Mouse (Mus musculus): ENCODE data around the gene Sc5d. TPM values are rescaled to one million over a fixed set of nuclear protein-coding genes. Genes with fewer than 3 reads are reported as not detected.

Sc5d gene
- 35.3 and 36.3 TPM in 2 replicates for polyA plus RNA-seq (2015; fragmentation: Nextera tagmentation; extraction: Ambion mirVana)

GRCm38 (mm10) chr9:42264145-42264544, at the start of gene Sc5d:
TSS of gene Sc5d (minus strand) at chr9:42264256.
- H3K36me3 ChIP-seq: peaks cover 11% of the 10 kb centered on the region
- no peaks in the 10 kb centered on the region for H3K9me3 ChIP-seq (replicated peaks)
- WGBS: under 1% methylated on average over 49 of the region's 49 CpGs
- H3K27ac ChIP-seq: peak within 1 kb of the TSS; percentile 76
- no peaks in the 10 kb centered on the region for H3K27me3 ChIP-seq
- H3K4me1 ChIP-seq: peaks cover 19% of the 10 kb centered on the region; the same call in 1 of the 2 replicates
- peak; percentile 99 for ATAC-seq (replicated peaks; ENCODE audit: low FRiP score)
- peak within 1 kb of the TSS; percentile 83 for H3K4me2 ChIP-seq
- peak within 1 kb of the TSS; percentile 75 for H3K9ac ChIP-seq
- peak within 1 kb of the TSS; percentile 80 for H3K4me3 ChIP-seq (replicated peaks)

- H3K4me1 ChIP-seq: peaks cover 4% of the 10 kb centered on the region; the same call in 1 of the 2 replicates
- no peak for ATAC-seq (replicated peaks; ENCODE audit: low FRiP score)
- no peaks in the 10 kb centered on the region for H3K9me3 ChIP-seq (replicated peaks)
- no peaks in the 10 kb centered on the region for H3K27me3 ChIP-seq
- no peak overlapping the region for H3K4me3 ChIP-seq (replicated peaks)
- no peak overlapping the region for H3K9ac ChIP-seq
- no peak overlapping the region for H3K4me2 ChIP-seq
- WGBS: 90% methylated on average over 3 of the region's 3 CpGs
- no peak overlapping the region for H3K27ac ChIP-seq
- no peaks in the 10 kb centered on the region for H3K36me3 ChIP-seq
Observed at GRCm38 (mm10) chr9:42311311-42311710, 47.3 kb upstream of the Sc5d start.

- Histone ChIP-seq H3K36me3 (no peaks in the 10 kb centered on the region), H3K27me3 (no peaks in the 10 kb centered on the region), H3K27ac (no peak overlapping the region), H3K9me3 (replicated peaks) (no peaks in the 10 kb centered on the region), H3K4me2 (no peak overlapping the region), H3K4me1 (no peaks in the 10 kb centered on the region), H3K9ac (no peak overlapping the region), H3K4me3 (replicated peaks) (no peak overlapping the region)
- WGBS: 90% methylated on average over 4 of the region's 4 CpGs
- ATAC-seq (replicated peaks; ENCODE audit: low FRiP score): no peak
Observed at GRCm38 (mm10) chr9:42303894-42304293, 39.8 kb upstream of the Sc5d start.

- Histone ChIP-seq H3K27ac (no peak overlapping the region), H3K4me2 (no peak overlapping the region), H3K9me3 (replicated peaks) (no peaks in the 10 kb centered on the region), H3K9ac (no peak overlapping the region), H3K27me3 (no peaks in the 10 kb centered on the region), H3K4me3 (replicated peaks) (no peak overlapping the region), H3K36me3 (no peaks in the 10 kb centered on the region), H3K4me1 (no peaks in the 10 kb centered on the region)
- ATAC-seq (replicated peaks; ENCODE audit: low FRiP score): no peak
- 85% methylated on average over 6 of the region's 6 CpGs for WGBS
Observed at GRCm38 (mm10) chr9:42301082-42301633, 37.1 kb upstream of the Sc5d start.

GRCm38 (mm10) chr9:42296297-42296922, 32.4 kb upstream of the Sc5d start:
- Histone ChIP-seq H3K36me3 (no peaks in the 10 kb centered on the region), H3K4me1 (no peaks in the 10 kb centered on the region), H3K27me3 (no peaks in the 10 kb centered on the region), H3K4me3 (replicated peaks) (no peak overlapping the region), H3K9me3 (replicated peaks) (no peaks in the 10 kb centered on the region), H3K4me2 (no peak overlapping the region), H3K27ac (no peak overlapping the region), H3K9ac (no peak overlapping the region)
- no peak for ATAC-seq (replicated peaks; ENCODE audit: low FRiP score)
- WGBS: 93% methylated on average over 10 of the region's 10 CpGs

- no peaks in the 10 kb centered on the region for H3K27me3 ChIP-seq
Observed at GRCm38 (mm10) chr9:42294131-42294530, 30.1 kb upstream of the Sc5d start.

GRCm38 (mm10) chr9:42293596-42293995, 29.5 kb upstream of the Sc5d start:
- Histone ChIP-seq H3K4me1 (no peaks in the 10 kb centered on the region), H3K27me3 (no peaks in the 10 kb centered on the region), H3K36me3 (no peaks in the 10 kb centered on the region), H3K4me3 (replicated peaks) (no peak overlapping the region), H3K9me3 (replicated peaks) (no peaks in the 10 kb centered on the region), H3K4me2 (no peak overlapping the region), H3K27ac (no peak overlapping the region), H3K9ac (no peak overlapping the region)
- ATAC-seq (replicated peaks; ENCODE audit: low FRiP score): no peak
- 86% methylated on average over 3 of the region's 3 CpGs for WGBS

More at GRCm38 (mm10) chr9:42294131-42294530, 30.1 kb upstream of the Sc5d start:
- Histone ChIP-seq H3K36me3 (no peaks in the 10 kb centered on the region), H3K9me3 (replicated peaks) (no peaks in the 10 kb centered on the region), H3K4me1 (no peaks in the 10 kb centered on the region), H3K4me2 (no peak overlapping the region), H3K9ac (no peak overlapping the region), H3K27ac (no peak overlapping the region), H3K4me3 (replicated peaks) (no peak overlapping the region)
- WGBS: 67% methylated on average over 2 of the region's 2 CpGs
- ATAC-seq (replicated peaks; ENCODE audit: low FRiP score): no peak

- Histone ChIP-seq H3K9ac (no peak overlapping the region), H3K9me3 (replicated peaks) (no peaks in the 10 kb centered on the region), H3K27ac (no peak overlapping the region), H3K4me1 (no peaks in the 10 kb centered on the region), H3K36me3 (no peaks in the 10 kb centered on the region), H3K4me2 (no peak overlapping the region), H3K27me3 (no peaks in the 10 kb centered on the region), H3K4me3 (replicated peaks) (no peak overlapping the region)
- WGBS: 45% methylated on average over 7 of the region's 7 CpGs
- ATAC-seq (replicated peaks; ENCODE audit: low FRiP score): no peak
Observed at GRCm38 (mm10) chr9:42293051-42293450, 29.0 kb upstream of the Sc5d start.

- Histone ChIP-seq H3K27me3 (no peaks in the 10 kb centered on the region), H3K36me3 (no peaks in the 10 kb centered on the region), H3K9me3 (replicated peaks) (no peaks in the 10 kb centered on the region), H3K9ac (no peak overlapping the region), H3K27ac (no peak overlapping the region), H3K4me1 (no peaks in the 10 kb centered on the region), H3K4me2 (no peak overlapping the region), H3K4me3 (replicated peaks) (no peak overlapping the region)
- no peak for ATAC-seq (replicated peaks; ENCODE audit: low FRiP score)
- 71% methylated on average over 4 of the region's 4 CpGs for WGBS
Observed at GRCm38 (mm10) chr9:42279676-42280075, 15.6 kb upstream of the Sc5d start.

GRCm38 (mm10) chr9:42278046-42278445, 14.0 kb upstream of the Sc5d start:
- Histone ChIP-seq H3K9me3 (replicated peaks) (no peaks in the 10 kb centered on the region), H3K4me3 (replicated peaks) (no peak overlapping the region), H3K36me3 (no peaks in the 10 kb centered on the region), H3K27ac (no peak overlapping the region), H3K4me2 (no peak overlapping the region), H3K4me1 (no peaks in the 10 kb centered on the region), H3K27me3 (no peaks in the 10 kb centered on the region), H3K9ac (no peak overlapping the region)
- ATAC-seq (replicated peaks; ENCODE audit: low FRiP score): no peak
- WGBS: 84% methylated on average over 3 of the region's 3 CpGs

- Histone ChIP-seq H3K9ac (no peak overlapping the region), H3K27ac (no peak overlapping the region), H3K36me3 (no peaks in the 10 kb centered on the region), H3K4me1 (no peaks in the 10 kb centered on the region), H3K27me3 (no peaks in the 10 kb centered on the region), H3K4me3 (replicated peaks) (no peak overlapping the region), H3K4me2 (no peak overlapping the region), H3K9me3 (replicated peaks) (no peaks in the 10 kb centered on the region)
- no peak for ATAC-seq (replicated peaks; ENCODE audit: low FRiP score)
- 93% methylated on average over 1 of the region's 1 CpGs for WGBS
Observed at GRCm38 (mm10) chr9:42277606-42278005, 13.6 kb upstream of the Sc5d start.

- Histone ChIP-seq H3K9me3 (replicated peaks) (no peaks in the 10 kb centered on the region), H3K27ac (no peak overlapping the region), H3K4me3 (replicated peaks) (no peak overlapping the region), H3K36me3 (no peaks in the 10 kb centered on the region), H3K27me3 (no peaks in the 10 kb centered on the region), H3K4me2 (no peak overlapping the region), H3K9ac (no peak overlapping the region), H3K4me1 (no peaks in the 10 kb centered on the region)
- no peak for ATAC-seq (replicated peaks; ENCODE audit: low FRiP score)
Observed at GRCm38 (mm10) chr9:42277162-42277561, 13.1 kb upstream of the Sc5d start.

- WGBS: 62% methylated on average over 11 of the region's 11 CpGs
- Histone ChIP-seq H3K4me1 (no peaks in the 10 kb centered on the region), H3K9me3 (replicated peaks) (no peaks in the 10 kb centered on the region), H3K36me3 (no peaks in the 10 kb centered on the region), H3K4me2 (peak overlapping the region; percentile 22; the same call in 1 of the 2 replicates), H3K9ac (no peak overlapping the region), H3K4me3 (replicated peaks) (no peak overlapping the region), H3K27me3 (no peaks in the 10 kb centered on the region), H3K27ac (no peak overlapping the region)
- ATAC-seq (replicated peaks; ENCODE audit: low FRiP score): no peak
Observed at GRCm38 (mm10) chr9:42275761-42276145, 11.7 kb upstream of the Sc5d start.
